Mouse (Mus musculus) kidney, postnatal 36 days (tissue): ENCODE measurements around the gene Olfr733.

Source experiments
- DNase-seq, 2 experiments: peaks; one replicate each; pipeline ENCODE4 v3.0.0; 2021 to 2022; ENCODE audit warnings: mixed read lengths in 2 of 2

Olfr733 gene

DNA sequence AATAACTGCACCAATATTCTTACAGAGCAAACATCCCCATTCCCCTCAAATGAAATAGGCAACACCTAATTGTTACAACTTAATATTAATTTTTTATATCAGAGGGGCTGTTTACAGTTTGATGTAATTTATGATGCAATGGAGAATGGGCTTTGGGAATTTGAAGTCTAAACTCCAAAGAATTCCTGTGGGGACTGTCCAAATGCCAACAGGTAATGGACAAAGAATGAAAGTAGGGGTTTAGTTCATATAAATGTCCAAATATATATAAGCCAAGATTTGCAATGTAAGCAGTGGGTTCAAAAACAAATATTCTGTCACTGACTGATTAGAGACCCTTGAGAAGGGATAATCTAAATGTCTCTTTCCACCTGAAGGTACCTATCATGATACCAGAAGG lies at the start of gene Olfr733:
Gene Olfr733, minus strand, starts transcription at position 101 of the 400 bp plus-strand sequence.
- no peak for DNase-seq

DNA sequence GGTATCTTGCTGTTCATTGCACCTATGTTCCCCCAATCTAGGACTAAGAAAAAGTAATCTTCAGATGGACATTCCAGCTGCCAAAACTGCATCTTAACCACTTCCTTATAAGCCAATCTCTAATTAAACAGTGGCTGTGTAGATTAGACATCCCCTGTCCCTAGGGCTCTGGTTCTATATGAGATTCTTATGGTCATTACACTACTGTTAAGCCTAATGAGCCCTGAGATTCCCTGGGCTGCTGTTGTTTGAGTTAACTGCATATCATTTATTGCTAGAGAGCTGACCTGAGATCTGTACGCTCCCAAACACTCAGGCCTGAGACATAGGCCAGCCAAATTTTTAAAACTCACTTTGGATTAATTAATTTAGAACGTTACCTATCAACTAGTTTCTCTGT lies 47.5 kb upstream of the Olfr733 start, which contains the start of gene Olfr735:
Gene Olfr735, minus strand, starts transcription at position 77 of the 400 bp plus-strand sequence.
- no peak for DNase-seq

DNA sequence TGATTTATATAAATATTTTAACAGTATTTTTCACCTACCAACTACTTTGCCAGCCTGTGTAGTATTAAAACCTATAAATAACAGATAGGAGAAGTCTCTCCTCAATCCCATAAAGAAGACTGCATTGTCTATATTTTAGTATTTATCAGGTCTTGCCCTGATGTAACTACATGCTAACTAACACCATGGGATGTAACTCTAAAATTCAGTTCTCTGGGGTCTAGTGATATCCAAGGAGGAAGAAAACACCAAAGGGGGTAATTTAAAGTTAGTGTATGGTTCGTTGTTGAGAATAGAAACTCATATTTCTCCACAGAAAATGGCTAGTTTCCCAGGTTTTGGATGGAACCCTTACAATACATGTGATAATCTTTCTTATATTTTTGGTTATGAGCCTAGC lies 25.3 kb upstream of the Olfr733 start, which contains the start of gene Olfr734:
Gene Olfr734, minus strand, starts transcription at position 101 of the 400 bp plus-strand sequence.
- no peak for DNase-seq

DNA sequence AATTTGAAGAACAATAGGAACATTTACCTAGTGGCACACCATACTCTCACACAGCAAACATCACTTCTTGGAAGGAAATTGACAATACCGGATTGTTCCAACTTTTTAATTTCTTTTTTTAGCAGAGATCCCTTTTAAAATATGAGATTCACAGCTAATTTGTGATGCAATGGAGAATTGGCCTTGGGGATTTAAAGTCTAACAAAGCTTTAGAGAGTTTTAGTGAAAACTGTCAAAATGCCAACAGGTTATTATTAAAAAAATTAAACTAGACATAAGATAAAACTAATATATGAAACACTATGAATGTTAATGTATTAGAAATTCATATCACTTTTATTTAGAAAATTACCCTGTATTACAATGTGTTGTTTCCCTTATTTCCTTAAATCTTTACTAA lies 17.2 kb downstream of the Olfr733 start, which contains the start of gene Olfr732:
Gene Olfr732, minus strand, starts transcription at position 101 of the 400 bp plus-strand sequence.
- DNase-seq = no peak
